Mouse (Mus musculus) kidney, postnatal 10 days (tissue): ENCODE results near the gene Mlkl.
A peak's percentile ranks its signal among the peaks of the same experiment; 100 is the strongest.
"Not testable (repeated sequence)": the region's sequence is repeated elsewhere in the genome, so short reads cannot be mapped to it uniquely, and the experiment has no call there.

ENCODE experiments used
- DNase-seq: peaks from one replicate; pipeline ENCODE4 v3.0.0; 2021; ENCODE audit warnings: mixed read lengths

Mlkl gene

GRCm38 (mm10) chr8:111337890-111338347 is at the start of gene Mlkl:
Mlkl (minus strand) TSS chr8:111338177.
- DNase-seq, result peak; percentile 75

- no peak for DNase-seq
Observed at GRCm38 (mm10) chr8:111385915-111386314, 47.9 kb upstream of the Mlkl start.

DNA sequence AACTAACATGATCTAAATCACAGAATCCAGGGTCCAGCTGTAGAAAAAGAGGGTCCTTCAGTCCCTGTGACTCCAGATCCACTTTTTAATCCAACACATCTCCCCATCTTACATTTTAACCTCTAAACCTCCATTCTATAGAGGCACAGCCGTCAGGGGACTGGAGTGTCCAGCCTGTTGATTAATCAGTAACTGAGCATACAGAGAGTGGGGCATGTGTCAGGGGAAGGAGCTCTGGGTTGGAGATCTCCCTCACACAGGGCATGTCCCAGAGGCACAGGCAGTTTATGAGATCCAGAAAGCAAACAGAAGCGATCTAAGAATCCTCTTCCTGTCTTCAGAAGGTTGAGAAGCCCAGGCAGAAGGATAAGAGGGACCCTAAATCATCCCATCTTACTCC is 46.7 kb upstream of the Mlkl start:
- DNase-seq, result no peak

DNA sequence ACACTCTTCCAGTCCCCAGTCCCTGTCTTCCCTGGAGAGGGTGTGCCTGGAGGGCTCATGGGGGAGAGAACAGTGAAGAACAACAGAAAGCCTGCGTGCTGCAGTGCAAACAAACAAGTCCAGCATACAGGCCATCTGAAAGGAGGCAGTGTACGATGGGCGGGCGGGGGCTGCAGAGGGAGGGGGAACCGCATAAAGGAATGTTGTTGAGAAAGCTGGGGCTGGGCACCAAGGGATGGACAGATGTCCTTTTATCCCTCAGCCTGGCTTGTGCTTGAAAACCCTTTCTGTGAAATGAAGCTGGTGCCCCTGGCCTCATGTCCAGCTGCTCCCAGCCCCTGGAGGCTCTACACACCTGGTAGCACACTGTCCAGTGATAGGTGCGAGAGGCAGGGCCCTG is 37.2 kb upstream of the Mlkl start:
- DNase-seq, result no peak

- no peak for DNase-seq
Observed at GRCm38 (mm10) chr8:111369711-111370110, 31.7 kb upstream of the Mlkl start.

- no peak for DNase-seq
Observed at GRCm38 (mm10) chr8:111367350-111367749, 29.4 kb upstream of the Mlkl start.

DNA sequence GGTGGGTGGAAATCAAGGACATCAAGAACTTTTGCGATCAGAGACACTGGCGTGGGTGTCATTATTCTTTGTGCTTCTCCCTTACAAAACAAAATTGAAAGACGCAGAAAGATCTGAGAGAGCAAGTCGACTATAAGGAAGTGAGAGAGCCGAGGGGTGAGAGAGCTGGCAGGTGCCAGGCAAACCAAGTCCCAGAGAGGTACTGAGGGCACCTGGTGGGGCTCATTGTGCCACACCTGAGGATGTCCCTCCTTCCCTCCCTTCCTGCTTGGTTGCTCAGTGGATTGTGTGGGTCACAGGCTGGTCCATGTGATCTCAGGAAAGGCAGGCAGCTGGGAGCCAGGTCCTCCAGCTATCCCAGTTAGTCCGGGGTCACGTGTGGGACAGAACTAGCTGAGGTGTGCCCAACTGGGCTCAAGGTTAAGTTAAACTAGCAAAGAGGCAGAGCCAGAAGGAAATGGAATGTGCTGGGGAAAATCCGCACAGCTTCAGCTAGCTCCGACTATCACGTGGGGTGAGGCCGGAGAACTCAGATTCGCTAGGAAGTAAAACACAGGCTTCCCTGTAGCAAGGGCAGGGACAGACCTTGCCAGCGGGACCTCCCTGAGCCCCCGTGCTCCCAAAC is 28.7 kb upstream of the Mlkl start:
- DNase-seq, result peak; percentile 71

- DNase-seq, result no peak
Observed at GRCm38 (mm10) chr8:111363489-111363888, 25.5 kb upstream of the Mlkl start.

- peak; percentile 56 for DNase-seq
Observed at GRCm38 (mm10) chr8:111360579-111361209, 22.7 kb upstream of the Mlkl start.

DNA sequence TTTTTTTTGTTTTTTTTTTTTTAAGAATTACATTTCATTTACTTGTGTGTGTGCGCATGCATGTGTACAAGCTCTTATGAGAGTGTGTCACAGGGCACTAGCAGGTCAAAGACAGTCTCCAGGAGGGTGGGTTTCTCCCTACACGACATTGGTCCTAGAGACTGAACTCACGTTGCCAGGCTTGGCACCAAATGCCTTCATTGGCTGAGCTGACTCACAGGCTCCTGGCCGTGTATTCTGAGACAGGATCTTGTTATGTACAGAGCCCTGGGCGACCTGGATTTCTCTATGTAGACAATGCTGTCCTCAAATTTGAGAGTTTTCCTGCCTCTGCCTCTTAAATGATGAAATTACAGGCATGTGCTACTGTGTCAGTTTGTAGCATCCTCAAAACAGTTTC is 22.0 kb upstream of the Mlkl start:
- no peak for DNase-seq

DNA sequence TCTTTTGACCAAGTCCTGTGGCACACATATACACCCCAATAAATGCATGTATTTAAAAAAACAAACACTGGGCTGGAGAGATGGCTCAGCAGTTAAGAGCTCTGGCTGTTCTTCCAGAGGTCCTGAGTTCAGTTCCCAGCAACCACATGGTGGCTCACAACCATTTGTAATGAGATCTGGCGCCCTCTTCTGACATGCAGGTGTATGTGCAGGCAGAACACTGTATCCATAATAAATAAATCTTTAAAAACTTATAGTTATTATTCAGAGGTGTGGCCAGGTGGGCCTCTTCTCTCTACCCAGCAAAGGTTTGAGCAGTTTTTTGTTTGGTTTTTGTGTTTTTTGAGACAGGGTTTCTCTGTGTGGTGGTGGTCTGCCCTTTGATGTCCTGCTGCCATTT is 20.9 kb upstream of the Mlkl start:
- no peak for DNase-seq

- DNase-seq, result no peak
Observed at GRCm38 (mm10) chr8:111357433-111357832, 19.5 kb upstream of the Mlkl start.

DNA sequence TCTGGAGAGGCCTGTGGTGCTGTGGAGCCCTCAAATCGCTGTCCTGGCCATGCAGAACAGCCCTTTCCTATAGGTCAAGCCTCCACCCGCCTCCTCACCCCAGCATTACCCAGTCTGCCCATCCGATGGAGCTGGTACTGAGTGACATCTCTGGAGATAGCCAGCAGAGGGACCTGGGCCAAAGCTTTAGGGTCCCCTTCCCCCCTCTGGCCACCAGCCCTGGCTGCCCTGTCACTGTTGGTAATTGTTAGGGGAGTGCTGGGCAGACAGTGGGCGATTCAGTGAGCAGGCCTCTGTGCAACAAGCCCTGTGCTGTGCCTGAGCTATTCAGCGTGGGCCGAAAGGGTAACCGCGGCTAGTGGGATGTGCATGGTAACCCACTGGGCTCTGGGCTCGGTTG is 15.5 kb upstream of the Mlkl start:
- DNase-seq, result no peak

DNA sequence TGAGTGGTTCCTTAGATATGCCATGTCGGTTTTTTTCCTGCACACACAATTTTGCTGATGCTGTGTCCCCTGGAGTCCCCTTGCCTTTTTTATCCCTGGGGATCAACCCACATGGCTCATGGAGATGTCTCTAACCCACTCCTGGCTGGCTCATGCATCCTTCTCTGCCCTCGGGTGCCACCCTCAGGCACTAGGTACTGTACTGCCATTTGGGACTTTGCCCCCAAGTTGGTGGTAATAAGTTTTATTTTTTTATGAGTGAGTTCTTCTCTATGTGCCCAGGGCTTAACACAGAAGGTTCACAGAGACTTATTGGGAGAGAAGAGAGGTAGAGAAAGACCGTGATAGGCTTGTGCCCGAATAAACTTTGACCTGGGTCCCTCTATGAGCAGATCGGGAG is 14.3 kb upstream of the Mlkl start:
- DNase-seq, result no peak

DNA sequence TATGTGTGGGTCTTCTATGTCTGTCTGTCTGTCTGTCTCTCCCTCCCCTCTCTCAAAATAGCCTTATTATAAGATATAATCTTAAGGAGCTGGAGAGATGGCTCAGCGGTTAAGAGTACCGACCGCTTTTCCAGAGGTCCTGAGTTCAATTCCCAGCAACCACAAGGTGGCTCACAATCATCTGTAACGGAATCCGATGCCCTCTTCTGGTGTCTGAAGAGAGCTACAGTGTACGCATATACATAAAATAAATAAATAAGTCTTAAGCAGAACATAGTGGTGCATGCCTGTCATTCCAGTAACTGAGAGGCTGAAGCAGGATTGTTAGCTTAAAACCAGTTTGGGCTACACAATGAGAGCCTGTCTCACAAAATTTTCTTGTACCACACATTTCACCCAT is 12.6 kb upstream of the Mlkl start:
- DNase-seq, result no peak

DNA sequence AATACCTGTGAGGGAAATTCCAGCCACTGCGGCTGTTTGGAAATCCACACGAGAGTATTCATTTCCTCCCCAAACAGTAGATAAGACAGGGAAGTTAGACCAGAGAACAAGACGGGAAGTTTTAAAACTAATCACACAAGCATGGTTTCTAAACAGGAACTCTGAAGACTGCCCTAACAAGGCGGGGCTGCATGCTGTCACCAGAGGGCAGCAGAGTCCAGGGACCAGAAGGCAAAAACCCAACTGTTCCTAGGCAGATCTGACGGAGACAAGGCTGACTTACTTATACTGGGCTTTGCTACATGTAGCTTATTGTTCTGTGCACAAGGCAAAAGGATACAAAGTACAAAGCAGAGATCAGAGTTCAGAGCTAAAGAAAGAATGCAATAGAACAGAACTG is 5.2 kb upstream of the Mlkl start:
- peak; percentile 93 for DNase-seq

DNA sequence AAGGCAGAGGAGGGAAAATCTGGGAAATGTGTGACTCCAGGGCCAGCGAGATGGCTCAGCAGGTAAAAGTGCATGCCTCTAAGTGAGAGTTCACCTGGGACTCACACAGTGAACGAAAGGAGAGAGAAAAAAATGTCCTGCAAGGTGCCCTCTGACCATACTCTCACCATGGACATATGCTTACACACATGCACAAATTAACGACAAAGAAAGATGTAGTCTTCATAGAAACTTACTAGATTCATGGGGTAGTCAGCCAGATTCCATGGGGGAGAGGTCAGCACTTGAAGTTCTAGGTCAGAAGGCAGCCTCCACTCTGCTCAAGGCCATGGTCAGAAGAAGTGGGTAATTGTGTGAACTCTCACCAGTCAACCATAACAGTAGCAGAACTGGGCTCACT is 2.2 kb upstream of the Mlkl start:
- DNase-seq, result no peak

DNA sequence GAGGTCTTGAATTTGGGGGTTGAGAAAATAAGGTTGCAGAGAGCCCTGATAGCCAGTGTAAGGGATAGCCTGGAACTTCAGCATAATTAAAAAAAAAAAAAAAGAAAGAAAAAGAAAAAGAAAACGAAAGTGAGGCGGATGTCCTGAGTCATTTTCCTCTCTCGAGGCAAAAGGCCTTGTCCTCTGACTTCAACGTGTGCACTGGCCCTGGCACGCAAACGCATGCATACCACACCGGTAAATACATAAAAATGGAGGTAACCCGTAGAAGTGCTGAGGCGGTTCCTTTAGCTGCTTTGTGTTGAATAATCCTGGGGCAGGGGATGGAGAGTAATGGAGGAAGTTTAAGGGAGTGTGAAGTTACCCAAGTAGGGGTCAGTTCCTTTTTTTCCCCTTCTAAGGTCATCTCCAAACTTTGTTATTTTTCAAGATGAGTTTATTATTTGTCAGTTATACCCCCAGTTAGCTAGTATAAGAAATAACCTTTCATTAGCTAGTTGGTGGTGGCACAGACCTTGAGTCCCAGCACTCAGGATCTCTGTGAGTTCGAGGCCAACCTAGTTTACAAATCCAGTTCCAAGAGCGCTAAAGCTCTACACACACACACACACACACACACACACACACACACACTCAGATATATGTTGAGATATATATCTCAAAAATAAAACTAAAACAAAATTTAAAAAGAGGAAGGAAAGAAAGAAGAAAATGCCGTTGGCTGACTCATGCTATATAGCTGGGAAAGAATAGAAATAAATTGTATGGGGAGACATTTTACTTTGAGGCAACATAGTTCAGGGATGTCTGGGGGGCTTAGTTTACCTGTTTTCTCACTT is 612 bp upstream of the Mlkl start:
- no peak for DNase-seq

DNA sequence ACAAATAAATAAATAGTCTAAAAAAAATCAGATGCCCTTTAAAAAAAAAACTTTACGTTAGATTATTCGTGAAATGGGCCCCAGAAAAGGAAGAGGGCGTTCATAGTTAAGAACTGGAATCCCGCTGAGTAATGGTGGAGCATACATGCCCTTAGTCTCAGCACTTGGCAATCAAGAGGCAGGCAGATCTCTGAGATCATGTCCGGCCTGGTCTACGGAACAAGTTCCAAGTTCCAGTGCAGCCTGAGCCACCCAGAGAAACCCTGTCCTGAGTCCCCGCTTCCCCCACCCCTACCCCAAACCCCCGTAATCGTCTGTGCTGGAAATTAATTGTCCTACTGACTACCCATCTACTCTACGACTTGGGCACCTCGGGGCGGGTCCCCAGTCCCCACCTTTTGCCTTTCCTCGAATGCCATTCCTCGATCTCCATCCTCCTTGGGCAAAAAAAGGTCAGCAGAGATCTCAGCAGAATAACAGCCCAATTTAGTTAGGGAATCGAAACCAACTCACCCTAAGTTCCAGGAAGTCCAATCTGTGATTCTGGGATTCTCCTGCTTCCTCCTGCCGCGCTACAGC is 577 bp downstream of the Mlkl start:
- no peak for DNase-seq

DNA sequence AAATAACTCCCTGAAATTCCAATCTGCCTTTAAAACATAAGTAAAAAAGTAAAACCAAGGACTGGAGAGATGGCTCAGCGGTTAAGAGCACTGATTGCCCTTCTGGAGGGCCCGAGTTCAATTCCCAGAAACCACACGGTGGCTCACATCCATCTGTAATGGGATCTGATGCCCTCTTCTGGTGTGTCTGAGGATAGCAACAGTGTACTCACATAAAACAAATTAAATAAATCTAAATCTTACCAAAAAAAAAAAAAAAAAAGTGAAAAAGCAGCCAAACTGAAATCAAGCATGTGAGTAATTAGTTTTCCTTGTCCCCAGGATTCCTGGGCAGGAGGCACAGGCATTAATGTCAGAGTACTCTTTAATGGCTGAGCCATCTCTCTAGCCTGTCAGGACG is 1.3 kb downstream of the Mlkl start:
- DNase-seq, result no peak

GRCm38 (mm10) chr8:111325222-111325790 is 12.7 kb downstream of the Mlkl start:
- DNase-seq, result no peak

- DNase-seq, result no peak
Observed at GRCm38 (mm10) chr8:111314729-111315128, 23.2 kb downstream of the Mlkl start.

DNA sequence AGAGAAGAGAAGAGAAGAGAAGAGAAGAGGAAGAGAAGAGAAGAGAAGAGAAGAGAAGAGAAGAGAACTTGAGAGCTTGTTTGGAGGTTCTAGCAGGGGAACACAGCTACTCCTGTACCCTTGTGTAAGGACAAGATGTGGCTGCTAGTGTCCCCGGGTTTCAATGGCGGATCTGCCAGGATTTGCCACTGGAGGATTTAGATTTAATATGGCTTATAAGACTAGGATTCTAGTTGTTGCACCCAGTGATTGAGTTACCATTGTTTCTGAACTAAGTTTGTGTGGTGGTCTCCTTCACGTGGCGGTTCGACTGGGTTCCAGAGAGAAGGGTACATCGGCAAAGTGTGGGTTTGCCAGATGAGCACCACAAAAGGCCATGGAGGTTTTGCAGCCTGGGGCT is 24.0 kb downstream of the Mlkl start:
- not testable (repeated sequence) for DNase-seq
